Mouse (Mus musculus) lung, embryonic 16.5 days (tissue): ENCODE data around the gene Dennd4a. TPM values are rescaled to one million over a fixed set of nuclear protein-coding genes. Genes with fewer than 3 reads are reported as not detected.

Experiments
- ATAC-seq: fragments of 200-750 bp; cut with Nextera tagmentation; 2 replicates; pipeline ENCODE4 v1.8.0; 2017; ENCODE audit warnings: low read depth, mild to moderate bottlenecking, moderate library complexity
- H3K27ac ChIP-seq: fragments of 300-500 bp; sonication (generic); 2 replicates; pipeline ENCODE4 v1.5.1; 2014; ENCODE audit warnings: mild to moderate bottlenecking, control low read depth, low read length
- H3K27me3 ChIP-seq: fragments of 300-500 bp; sonication (generic); 2 replicates; pipeline ENCODE4 v1.6.1; 2014; ENCODE audit warnings: low read depth, low read length, mixed read lengths; ENCODE audit not compliant: control insufficient read depth, insufficient read depth
- H3K36me3 ChIP-seq: fragments of 300-500 bp; sonication (generic); 2 replicates; pipeline ENCODE4 v1.6.1; 2014; ENCODE audit warnings: low read length; ENCODE audit not compliant: control insufficient read depth, insufficient read depth
- H3K4me1 ChIP-seq: fragments of 300-500 bp; sonication (generic); replicated peaks from 2 replicates; pipeline ENCODE4 v1.6.1; 2014; ENCODE audit warnings: low read length, mixed read lengths; ENCODE audit not compliant: control insufficient read depth, insufficient read depth
- H3K4me2 ChIP-seq: fragments of 300-500 bp; sonication (generic); 2 replicates; pipeline ENCODE4 v1.6.1; 2014; ENCODE audit warnings: low read depth, low read length, control low read depth
- H3K4me3 ChIP-seq: fragments of 300-500 bp; sonication (generic); 2 replicates; pipeline ENCODE4 v1.5.1; 2014; ENCODE audit warnings: mild to moderate bottlenecking, low read length, control low read depth
- H3K9ac ChIP-seq: fragments of 300-500 bp; sonication (generic); 2 replicates; pipeline ENCODE4 v1.6.1; 2014; ENCODE audit warnings: low read length, control low read depth
- H3K9me3 ChIP-seq: fragments of 300-500 bp; sonication (generic); 2 replicates; pipeline ENCODE4 v1.6.1; 2016; ENCODE audit warnings: low read length; ENCODE audit not compliant: control insufficient read depth
- WGBS: fragments of 180-500 bp; shearing (Covaris S2); extraction: QIAGEN DNeasy Blood & Tissue Kit; methylation state at CpG from one replicate; pipeline ENCODE4 v1.1.7; 2014; 5-methylcytosine and 5-hydroxymethylcytosine counted together
- polyA plus RNA-seq: library from polyadenylated mRNA; unstranded; fragments of >200 nt; fragmentation: Nextera tagmentation; extraction: Ambion mirVana; gene quantifications from 2 replicates; pipeline ENCODE4 v1.2.1, GENCODE M21; 2015

Dennd4a gene
- 8.8 and 9.0 TPM in 2 replicates for polyA plus RNA-seq

GRCm38 (mm10) chr9:64810822-64811537 is at the start of gene Dennd4a:
Gene Dennd4a (plus strand): TSS chr9:64811340.
- peaks cover 9% of the 10 kb centered on the region for H3K4me1 ChIP-seq
- peak within 1 kb of the TSS; percentile 95 for H3K4me3 ChIP-seq
- H3K36me3 ChIP-seq, result no peaks in the 10 kb centered on the region
- H3K4me2 ChIP-seq, result peak within 1 kb of the TSS; percentile 86
- peak; percentile 99 for ATAC-seq
- H3K27me3 ChIP-seq, result no peaks in the 10 kb centered on the region
- peak within 1 kb of the TSS; percentile 79 for H3K9ac ChIP-seq
- peak within 1 kb of the TSS; percentile 90 for H3K27ac ChIP-seq
- no peaks in the 10 kb centered on the region for H3K9me3 ChIP-seq
- under 1% methylated on average over 45 of the region's 51 CpGs for WGBS

- no peaks in the 10 kb centered on the region for H3K4me1 ChIP-seq
- H3K9ac ChIP-seq, result no peak overlapping the region
- no peak overlapping the region for H3K4me2 ChIP-seq
- ATAC-seq, result no peak
- H3K9me3 ChIP-seq, result no peaks in the 10 kb centered on the region
- no peaks in the 10 kb centered on the region for H3K27me3 ChIP-seq
- WGBS, result 70% methylated on average over 2 of the region's 2 CpGs
- no peaks in the 10 kb centered on the region for H3K36me3 ChIP-seq
- no peak overlapping the region for H3K4me3 ChIP-seq
- no peak overlapping the region for H3K27ac ChIP-seq
Measured at GRCm38 (mm10) chr9:64764824-64765223, 46.3 kb upstream of the Dennd4a start.

- WGBS, result 85% methylated on average over 3 of the region's 3 CpGs
- H3K27ac ChIP-seq, result no peak overlapping the region
- no peak overlapping the region for H3K9ac ChIP-seq
- no peaks in the 10 kb centered on the region for H3K36me3 ChIP-seq
- H3K9me3 ChIP-seq, result no peaks in the 10 kb centered on the region
- H3K4me2 ChIP-seq, result no peak overlapping the region
- no peak for ATAC-seq
- H3K4me3 ChIP-seq, result no peak overlapping the region
- no peaks in the 10 kb centered on the region for H3K27me3 ChIP-seq
- H3K4me1 ChIP-seq, result peaks cover 3% of the 10 kb centered on the region; the same call in 1 of the 2 replicates
Measured at GRCm38 (mm10) chr9:64766136-64766535, 45.0 kb upstream of the Dennd4a start.

GRCm38 (mm10) chr9:64767796-64768195 is 43.3 kb upstream of the Dennd4a start:
- Histone ChIP-seq H3K4me2 (no peak overlapping the region), H3K4me1 (peaks cover 5% of the 10 kb centered on the region; the same call in 1 of the 2 replicates), H3K27me3 (no peaks in the 10 kb centered on the region), H3K9ac (no peak overlapping the region), H3K36me3 (no peaks in the 10 kb centered on the region), H3K9me3 (no peaks in the 10 kb centered on the region), H3K4me3 (no peak overlapping the region), H3K27ac (no peak overlapping the region)
- WGBS, result 41% methylated on average over 1 of the region's 1 CpGs
- no peak for ATAC-seq

GRCm38 (mm10) chr9:64769066-64769695 is 42.0 kb upstream of the Dennd4a start:
- no peak overlapping the region for H3K9ac ChIP-seq
- no peaks in the 10 kb centered on the region for H3K36me3 ChIP-seq
- 40% methylated on average over 9 of the region's 9 CpGs for WGBS
- H3K4me1 ChIP-seq, result peaks cover 5% of the 10 kb centered on the region; the same call in 1 of the 2 replicates
- no peak; the same call in 1 of the 2 replicates for ATAC-seq
- H3K4me3 ChIP-seq, result no peak overlapping the region
- H3K9me3 ChIP-seq, result no peaks in the 10 kb centered on the region
- no peaks in the 10 kb centered on the region for H3K27me3 ChIP-seq
- no peak overlapping the region for H3K4me2 ChIP-seq
- no peak overlapping the region for H3K27ac ChIP-seq

GRCm38 (mm10) chr9:64769911-64770310 is 41.2 kb upstream of the Dennd4a start:
- 90% methylated on average over 6 of the region's 6 CpGs for WGBS
- Histone ChIP-seq H3K9ac (no peak overlapping the region), H3K4me3 (no peak overlapping the region), H3K4me1 (peaks cover 5% of the 10 kb centered on the region; the same call in 1 of the 2 replicates), H3K4me2 (no peak overlapping the region), H3K27me3 (no peaks in the 10 kb centered on the region), H3K9me3 (no peaks in the 10 kb centered on the region), H3K27ac (no peak overlapping the region), H3K36me3 (no peaks in the 10 kb centered on the region)
- ATAC-seq, result no peak

GRCm38 (mm10) chr9:64770411-64770849 is 40.7 kb upstream of the Dennd4a start:
- H3K27me3 ChIP-seq, result no peaks in the 10 kb centered on the region
- ATAC-seq, result no peak
- H3K36me3 ChIP-seq, result no peaks in the 10 kb centered on the region
- 74% methylated on average over 5 of the region's 5 CpGs for WGBS
- H3K4me1 ChIP-seq, result peaks cover 5% of the 10 kb centered on the region; the same call in 1 of the 2 replicates
- H3K9ac ChIP-seq, result no peak overlapping the region
- H3K27ac ChIP-seq, result no peak overlapping the region
- no peak overlapping the region for H3K4me3 ChIP-seq
- no peak overlapping the region for H3K4me2 ChIP-seq
- H3K9me3 ChIP-seq, result no peaks in the 10 kb centered on the region

GRCm38 (mm10) chr9:64771236-64771635 is 39.9 kb upstream of the Dennd4a start:
- Histone ChIP-seq H3K27ac (no peak overlapping the region), H3K36me3 (no peaks in the 10 kb centered on the region), H3K4me2 (no peak overlapping the region), H3K4me3 (no peak overlapping the region), H3K27me3 (no peaks in the 10 kb centered on the region), H3K9ac (no peak overlapping the region), H3K9me3 (no peaks in the 10 kb centered on the region), H3K4me1 (peaks cover 5% of the 10 kb centered on the region; the same call in 1 of the 2 replicates)
- ATAC-seq, result peak; percentile 67; the same call in 1 of the 2 replicates
- WGBS, result 39% methylated on average over 5 of the region's 5 CpGs

- Histone ChIP-seq H3K4me3 (no peak overlapping the region), H3K27ac (no peak overlapping the region), H3K36me3 (no peaks in the 10 kb centered on the region), H3K27me3 (no peaks in the 10 kb centered on the region), H3K4me2 (no peak overlapping the region), H3K9ac (no peak overlapping the region), H3K9me3 (no peaks in the 10 kb centered on the region), H3K4me1 (peaks cover 5% of the 10 kb centered on the region; the same call in 1 of the 2 replicates)
- ATAC-seq, result no peak
- WGBS, result 62% methylated on average over 8 of the region's 8 CpGs
Measured at GRCm38 (mm10) chr9:64773254-64773653, 37.9 kb upstream of the Dennd4a start.
